Mouse (Mus musculus): ENCODE measurements around the gene Ccdc107. TPM values are rescaled to one million over a fixed set of nuclear protein-coding genes. Genes with fewer than 3 reads are reported as not detected.

Gene Ccdc107
- total RNA-seq, 2 experiments from 2014 or later = 46.3 to 47.9 TPM

DNA sequence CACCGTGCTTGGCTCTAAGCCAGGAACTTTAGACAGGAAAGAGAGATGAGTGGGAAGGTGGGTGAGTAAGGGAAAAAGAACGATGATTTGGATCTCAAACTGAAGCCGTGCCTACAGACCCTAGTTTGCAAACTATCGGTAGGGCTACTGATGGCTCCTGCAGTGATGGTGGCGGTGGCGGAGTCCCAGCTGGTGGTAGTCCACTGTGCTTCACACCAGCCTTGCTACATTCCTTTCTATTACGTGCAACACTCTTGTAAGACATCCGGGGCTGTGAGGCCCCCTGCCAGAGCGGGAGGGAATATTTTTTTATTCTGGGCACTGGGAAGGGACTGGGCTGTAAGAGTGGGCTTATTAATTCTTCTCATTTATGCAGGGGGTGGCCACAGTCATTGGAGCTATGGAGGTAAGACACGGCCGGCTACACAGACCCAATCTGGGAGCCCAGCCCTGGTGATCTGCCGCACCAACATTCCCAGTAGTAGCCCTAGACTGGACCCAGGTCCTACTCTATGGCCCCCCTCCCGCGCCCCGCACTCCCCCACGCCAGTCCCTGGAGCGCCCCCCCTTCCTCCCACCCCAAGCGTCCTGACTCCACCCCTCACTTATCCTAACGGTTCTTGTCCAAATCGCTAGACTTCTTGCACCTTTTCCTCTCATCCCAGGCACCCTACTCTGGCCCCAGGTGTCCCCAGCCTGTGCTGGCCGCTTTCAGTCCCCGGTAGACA lies 15.4 kb downstream of the Ccdc107 start:
- ATAC-seq (replicated peaks; ENCODE audit: low FRiP score, low TSS enrichment, poor library complexity, severe bottlenecking) = peak; percentile 38; the same call in 1 of the 2 replicates

DNA sequence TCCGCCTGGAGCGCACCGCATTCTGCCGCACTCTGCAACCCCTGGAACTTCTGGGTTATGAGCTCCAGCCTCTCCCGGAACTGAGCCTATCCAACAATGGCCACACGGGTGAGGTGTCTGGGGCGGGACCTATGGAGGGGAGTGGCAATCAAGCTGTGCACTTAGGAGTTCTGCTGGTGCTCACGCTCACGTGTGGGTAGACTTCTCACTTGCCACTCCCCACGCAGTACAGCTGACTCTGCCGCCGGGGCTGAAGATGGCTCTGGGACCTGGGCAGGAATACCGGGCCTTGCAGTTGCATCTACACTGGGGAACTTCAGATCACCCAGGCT lies 15.9 kb downstream of the Ccdc107 start:
- peak; percentile 95 for ATAC-seq (replicated peaks; ENCODE audit: low FRiP score, low TSS enrichment, poor library complexity, severe bottlenecking)

DNA sequence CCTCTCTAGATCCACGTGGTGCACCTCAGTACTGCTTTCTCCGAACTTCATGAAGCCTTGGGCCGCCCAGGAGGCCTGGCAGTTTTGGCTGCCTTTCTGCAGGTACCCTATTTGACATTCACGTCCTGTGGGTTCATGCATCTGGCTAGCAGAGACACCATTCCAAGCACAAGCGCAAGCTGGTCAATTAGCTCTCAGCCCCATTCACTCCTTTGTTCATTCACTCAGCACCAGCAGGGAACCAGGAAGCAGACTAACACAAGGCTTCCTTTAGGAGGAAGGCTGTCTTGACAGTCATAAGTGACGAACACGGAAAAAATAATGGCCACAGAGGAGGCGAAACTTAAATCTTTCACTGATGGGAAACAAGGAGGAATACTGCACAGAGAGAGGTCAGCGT lies 16.4 kb downstream of the Ccdc107 start:
- ATAC-seq (replicated peaks; ENCODE audit: low FRiP score, low TSS enrichment, poor library complexity, severe bottlenecking) = no peak

DNA sequence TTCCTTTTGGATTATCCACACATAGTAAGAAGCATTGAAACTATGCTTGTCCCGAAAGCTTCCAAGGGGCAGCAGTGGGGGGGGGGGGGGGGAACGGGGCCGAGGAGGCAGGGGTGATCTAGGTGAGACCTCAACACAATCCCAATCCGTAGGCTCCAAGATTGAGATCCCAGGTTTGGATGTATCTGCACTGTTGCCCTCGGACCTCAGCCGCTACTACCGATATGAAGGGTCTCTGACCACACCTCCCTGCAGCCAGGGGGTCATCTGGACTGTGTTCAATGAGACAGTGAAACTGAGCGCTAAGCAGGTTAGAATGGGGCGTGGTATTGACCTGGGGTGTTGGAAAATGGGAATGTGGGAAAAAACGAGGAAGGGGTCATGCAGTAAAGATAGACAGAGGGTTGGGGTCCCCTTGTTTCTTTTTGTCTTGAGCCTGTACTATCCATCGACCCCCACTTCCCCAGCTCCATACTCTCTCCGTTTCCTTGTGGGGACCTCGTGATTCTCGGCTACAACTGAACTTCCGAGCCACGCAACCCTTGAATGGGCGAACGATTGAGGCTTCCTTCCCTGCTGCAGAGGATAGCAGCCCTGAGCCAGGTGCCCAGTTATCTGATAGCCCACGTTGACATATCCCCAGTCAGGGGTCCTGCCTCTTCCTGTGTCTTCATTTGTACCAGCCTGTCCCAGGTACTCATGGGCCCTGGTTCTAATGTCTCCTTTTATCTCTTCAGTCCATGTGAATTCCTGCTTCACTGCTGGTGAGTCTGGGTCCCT lies 19.2 kb downstream of the Ccdc107 start:
- no peak for ATAC-seq (replicated peaks; ENCODE audit: low FRiP score, low TSS enrichment, poor library complexity, severe bottlenecking)

DNA sequence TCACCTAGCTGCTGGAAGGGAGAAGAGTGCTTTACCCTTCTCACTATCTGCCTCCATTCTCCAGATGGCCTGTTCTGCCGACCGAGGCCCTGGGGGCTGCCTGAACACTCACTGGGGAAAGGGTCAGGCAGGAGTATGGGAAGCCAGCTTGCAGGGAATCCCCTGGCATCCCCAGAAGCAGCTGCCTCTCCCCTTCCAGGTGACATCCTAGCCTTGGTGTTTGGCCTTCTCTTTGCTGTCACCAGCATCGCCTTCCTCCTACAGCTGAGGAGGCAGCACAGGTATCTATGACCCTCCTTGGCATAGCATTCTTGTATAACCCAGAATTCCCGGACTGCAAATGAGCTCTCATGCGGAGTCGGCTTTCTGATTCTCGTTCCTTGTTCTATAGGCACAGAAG lies 20.0 kb downstream of the Ccdc107 start:
- ATAC-seq (replicated peaks; ENCODE audit: low FRiP score, low TSS enrichment, poor library complexity, severe bottlenecking) = no peak

DNA sequence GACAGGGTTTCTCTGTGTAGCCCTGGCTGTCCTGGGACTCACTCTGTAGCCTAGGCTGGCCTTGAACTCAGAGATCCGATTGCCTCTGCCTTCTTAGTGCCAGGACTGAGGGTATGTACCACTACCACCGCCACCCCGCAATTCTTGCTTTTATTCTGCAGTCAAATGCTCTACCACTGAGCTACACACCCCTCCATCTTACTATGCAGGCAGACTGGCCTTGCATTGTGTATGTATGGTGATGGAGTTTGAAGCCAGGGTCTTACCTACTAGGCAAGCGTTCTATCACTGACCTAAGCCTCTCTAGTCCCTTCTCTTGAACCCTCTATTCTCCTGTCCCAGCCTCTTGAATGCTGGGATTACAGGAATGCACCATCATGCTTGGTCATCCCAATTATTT lies 20.6 kb downstream of the Ccdc107 start:
- no peak for ATAC-seq (replicated peaks; ENCODE audit: low FRiP score, low TSS enrichment, poor library complexity, severe bottlenecking)

DNA sequence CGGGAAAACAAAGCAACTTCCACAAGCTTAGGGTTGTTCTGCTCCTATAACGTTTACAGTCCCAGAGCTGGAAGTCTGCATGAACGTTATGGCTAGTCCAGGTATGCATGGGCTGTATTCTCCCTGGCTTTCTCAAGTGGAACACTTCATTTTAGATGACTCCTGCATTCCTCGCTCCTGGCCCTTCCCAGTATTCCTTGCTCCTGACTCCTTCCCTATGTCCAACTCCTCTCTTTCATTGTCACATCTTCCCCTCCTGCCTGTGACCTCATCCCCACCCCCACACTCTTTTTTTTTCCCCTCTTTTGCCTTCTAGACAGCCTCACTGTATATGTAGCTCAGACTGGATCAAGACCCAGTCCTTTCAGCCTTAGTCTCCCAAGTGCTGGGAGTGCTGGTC lies 21.1 kb downstream of the Ccdc107 start:
- no peak for ATAC-seq (replicated peaks; ENCODE audit: low FRiP score, low TSS enrichment, poor library complexity, severe bottlenecking)

DNA sequence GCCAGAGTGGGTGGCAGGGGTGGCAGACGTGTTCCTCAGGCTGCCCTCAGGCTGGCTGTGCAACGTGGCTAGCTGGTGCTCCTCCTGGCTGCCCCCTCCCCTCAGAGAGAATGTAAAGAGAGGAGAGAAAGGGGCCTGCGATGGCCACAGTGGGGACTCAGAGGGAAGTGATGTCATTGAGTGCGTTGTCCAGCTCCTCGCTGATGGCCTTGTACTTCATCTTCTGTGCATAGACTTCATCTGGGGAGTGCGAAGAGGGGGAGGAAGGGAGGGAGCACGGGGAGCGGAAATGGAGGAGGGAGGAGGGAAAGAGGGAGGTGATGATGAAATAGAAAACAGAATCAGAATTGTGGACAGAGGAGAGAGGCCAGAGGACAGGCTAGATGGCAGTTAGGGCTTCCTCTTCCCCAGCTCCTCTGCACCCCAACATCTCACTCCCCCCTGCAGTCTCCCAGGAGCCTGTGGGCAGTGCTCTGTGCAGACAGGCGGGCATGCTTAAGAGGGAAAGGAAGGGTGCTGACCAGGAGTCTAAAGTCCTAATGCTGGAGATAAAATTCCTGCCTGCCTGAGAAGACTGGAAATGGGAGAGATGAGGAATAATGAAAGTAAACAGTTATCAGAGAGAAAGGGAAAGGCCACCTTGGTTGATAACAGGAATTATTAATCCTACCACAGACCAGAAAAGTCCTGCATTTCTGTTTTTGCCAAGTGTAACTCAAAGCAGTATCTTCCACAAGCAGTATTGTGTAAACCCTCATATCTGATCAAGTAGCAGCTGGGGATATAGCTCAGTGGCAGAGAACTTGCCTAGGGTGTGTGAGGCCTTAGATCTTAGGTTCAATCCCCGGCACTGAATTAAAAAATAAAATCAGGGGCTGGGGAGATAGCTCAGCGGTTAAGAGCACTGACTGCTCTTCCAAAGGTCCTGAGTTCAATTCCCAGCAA lies 23.3 kb downstream of the Ccdc107 start:
- ATAC-seq (replicated peaks; ENCODE audit: low FRiP score, low TSS enrichment, poor library complexity, severe bottlenecking) = peak; percentile 28; the same call in 1 of the 2 replicates

DNA sequence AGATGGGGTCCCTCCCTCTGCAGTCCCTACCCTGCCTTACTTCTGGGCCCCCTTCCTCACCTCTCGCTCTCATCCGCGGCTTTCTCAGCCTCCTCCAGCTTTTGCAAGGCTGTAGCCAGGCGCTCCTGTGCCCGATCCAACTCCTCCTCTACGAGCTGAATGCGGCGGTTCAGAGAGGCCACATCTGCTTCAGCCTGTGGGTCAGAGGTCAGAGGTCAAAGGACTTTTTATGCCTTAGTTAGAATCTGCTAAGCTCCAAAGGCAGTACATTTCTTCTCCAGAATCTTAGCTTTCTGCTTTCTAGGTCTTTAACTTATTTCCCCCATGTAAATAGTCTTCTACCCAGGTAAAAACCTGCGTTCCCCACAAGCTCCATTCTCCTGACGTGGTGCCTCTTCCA lies 26.9 kb downstream of the Ccdc107 start:
- ATAC-seq (replicated peaks; ENCODE audit: low FRiP score, low TSS enrichment, poor library complexity, severe bottlenecking) = no peak

DNA sequence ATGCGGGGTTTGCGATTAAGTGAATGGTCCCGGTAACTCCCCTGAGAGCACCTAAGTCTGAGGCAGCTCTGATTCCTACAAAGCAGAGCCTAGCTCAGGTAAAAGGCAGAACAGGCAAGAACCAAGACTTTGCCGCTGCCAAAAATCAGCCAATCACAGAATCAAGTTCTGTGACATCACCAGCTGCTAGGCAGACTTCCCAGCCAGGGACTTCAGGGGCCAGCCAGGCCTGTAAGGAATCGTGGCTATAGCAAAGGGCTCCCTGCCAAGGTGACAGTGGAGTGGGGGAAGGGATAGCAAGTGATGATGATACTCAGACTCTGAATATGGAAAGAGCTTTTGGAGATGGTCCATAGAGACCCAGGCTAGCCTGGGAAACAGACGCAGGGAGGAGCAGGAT lies 27.3 kb downstream of the Ccdc107 start:
- ATAC-seq (replicated peaks; ENCODE audit: low FRiP score, low TSS enrichment, poor library complexity, severe bottlenecking) = peak; percentile 46

DNA sequence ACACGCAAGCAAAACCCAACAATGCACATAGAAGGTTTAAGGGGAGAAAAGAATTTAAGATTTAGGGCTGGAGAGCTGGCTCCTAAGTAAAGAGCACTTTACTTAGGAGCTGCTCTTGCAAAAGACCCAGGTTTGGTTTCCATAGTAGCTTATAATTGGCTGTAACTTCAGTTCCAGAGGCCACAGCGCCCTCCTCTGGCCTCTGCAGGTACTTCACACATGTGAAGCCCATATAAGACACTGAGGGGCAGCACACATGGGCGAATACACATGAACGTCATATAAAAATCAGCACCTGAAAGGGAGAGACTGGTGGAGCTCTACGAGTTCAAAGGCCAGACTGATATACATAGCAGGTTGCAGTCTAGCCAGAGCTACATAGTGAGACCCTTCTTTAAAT lies 35.2 kb downstream of the Ccdc107 start:
- no peak for ATAC-seq (replicated peaks; ENCODE audit: low FRiP score, low TSS enrichment, poor library complexity, severe bottlenecking)

DNA sequence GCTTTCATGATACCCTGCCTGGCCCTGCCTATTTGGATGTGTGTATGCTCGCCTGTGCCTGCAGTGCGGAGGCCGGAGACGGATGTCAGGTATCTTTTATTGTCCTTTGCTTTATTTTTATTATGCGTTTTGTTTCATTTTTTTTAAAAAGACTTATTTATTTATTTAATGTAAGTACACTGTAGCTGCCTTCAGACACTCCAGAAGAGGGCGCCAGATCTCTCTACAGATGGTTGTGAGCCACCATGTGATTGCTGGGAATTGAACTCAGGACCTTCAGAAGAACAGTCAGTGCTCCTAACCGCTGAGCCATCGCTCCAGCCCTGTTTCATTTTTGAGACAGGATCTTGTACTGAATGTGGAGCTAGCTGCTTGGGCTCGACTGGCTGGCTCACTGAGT lies 35.8 kb downstream of the Ccdc107 start:
- ATAC-seq (replicated peaks; ENCODE audit: low FRiP score, low TSS enrichment, poor library complexity, severe bottlenecking) = no peak

DNA sequence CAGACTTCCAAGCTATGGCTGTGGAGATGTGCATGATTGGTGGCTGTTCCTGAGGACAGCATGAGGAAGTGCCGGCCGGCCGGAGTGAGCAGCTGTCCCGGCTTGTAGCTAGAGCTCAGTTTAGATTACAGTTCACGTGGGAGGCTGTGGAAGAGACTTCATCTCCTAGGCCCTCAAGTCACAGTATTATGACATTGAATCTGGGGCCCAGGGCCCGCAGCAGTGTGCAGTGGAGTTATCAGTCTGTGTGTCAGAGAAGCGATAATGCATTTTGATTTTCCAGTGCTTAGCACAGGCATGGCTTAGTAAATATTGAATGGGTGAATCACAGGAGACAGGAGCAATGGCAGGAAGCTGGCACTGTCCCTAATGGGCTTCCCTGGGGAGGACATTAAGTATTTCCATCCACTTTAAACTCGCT lies 37.4 kb downstream of the Ccdc107 start:
- no peak for ATAC-seq (replicated peaks; ENCODE audit: low FRiP score, low TSS enrichment, poor library complexity, severe bottlenecking)

DNA sequence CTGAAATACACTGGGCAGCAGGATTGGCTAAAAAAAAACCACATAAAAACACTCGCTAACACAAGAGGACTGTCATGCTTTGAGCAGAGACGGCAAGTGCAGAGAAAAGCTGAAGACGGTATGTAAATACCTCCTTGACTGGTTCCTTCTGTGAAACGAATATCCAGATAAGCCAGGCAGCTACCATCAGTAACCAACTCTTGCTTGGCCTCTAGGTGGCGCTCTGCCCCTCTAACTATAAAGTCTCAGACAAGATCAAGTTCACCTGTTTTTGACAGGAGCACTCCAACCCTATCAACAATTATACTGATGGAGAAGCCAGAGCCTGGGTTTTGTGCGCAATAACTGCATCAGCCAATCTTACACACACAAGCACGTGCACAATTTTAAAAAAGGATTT lies 37.9 kb downstream of the Ccdc107 start:
- peak; percentile 70 for ATAC-seq (replicated peaks; ENCODE audit: low FRiP score, low TSS enrichment, poor library complexity, severe bottlenecking)

DNA sequence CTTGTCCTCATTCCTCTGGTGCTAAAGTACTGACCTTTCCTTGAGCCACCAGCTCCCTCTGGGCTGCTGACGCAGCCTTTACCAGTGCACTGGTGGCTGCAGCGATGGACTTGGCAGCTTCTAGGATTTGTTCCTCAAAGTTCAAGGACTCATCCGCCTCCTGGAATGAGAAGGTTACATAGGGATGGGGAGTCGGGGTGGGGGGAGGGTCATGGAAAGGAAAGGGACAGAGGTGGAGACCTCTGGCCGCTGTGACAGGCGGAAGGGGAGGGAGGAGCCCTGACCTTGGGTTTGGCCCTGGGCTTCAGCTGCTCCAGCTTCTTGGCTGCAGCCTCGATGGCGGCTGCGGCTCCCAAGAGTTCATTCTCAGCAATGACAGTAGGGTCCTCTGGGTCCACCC lies 40.6 kb downstream of the Ccdc107 start:
- no peak for ATAC-seq (replicated peaks; ENCODE audit: low FRiP score, low TSS enrichment, poor library complexity, severe bottlenecking)

DNA sequence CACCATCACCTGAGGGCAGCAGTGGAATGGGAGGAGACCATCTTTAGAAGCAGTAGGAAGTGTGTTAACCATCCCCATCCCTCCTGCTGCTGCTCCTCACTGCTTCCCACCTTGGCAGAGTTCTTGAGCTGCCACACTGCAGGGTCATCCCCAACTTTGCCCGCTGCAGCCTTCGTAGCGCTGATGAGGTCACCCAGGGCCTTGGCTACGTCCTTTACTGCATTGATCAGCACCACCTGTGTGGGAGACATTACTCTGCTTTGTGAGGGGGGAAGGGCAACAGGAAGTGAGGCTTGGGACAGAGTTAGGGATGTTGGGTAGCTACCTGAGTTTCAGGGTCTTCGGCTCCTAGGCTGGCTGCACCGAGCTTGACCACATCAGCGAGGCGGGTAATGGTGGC lies 42.9 kb downstream of the Ccdc107 start:
- no peak for ATAC-seq (replicated peaks; ENCODE audit: low FRiP score, low TSS enrichment, poor library complexity, severe bottlenecking)

DNA sequence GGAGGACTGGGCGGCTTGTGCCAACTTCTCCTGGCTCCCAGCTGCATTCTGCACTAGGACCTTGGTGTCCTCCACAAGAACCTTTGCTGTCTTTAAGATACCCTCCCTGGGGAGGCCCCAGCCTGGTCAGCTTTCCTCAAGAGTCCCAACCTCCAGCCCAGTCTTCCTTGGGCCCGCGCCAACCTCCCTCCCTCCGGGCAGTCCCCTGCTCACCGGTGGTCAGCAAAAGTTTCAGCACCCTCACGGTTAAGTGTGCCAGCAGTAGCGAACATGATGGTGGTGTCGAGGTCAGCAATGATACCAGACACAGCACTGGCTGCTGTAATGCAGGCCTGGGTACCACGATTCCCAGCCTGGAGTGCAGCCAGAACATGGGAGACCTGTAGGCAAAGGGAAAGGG lies 43.3 kb downstream of the Ccdc107 start:
- no peak for ATAC-seq (replicated peaks; ENCODE audit: low FRiP score, low TSS enrichment, poor library complexity, severe bottlenecking)

DNA sequence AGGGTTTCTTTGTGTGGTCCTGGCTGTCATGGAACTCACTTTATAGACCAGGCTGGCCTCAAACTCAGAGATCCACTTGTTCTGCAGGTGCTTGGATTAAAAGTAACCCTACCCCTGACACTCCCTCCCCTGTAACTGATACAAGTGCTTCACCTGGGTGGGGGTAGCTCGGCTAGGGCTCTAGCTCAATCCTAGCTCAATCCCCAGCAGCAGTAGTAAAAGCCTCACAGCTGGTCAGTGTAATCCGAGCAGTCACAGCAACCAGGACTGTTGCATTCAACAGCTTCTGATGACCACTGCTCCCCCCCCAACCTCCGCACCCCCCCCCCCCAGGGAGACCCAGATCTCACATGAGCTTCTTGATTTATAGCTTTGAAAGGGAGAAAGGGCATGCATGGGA lies 49.3 kb downstream of the Ccdc107 start:
- ATAC-seq (replicated peaks; ENCODE audit: low FRiP score, low TSS enrichment, poor library complexity, severe bottlenecking) = no peak

Measured in megakaryocyte-erythroid progenitor cell, adult 5-6 weeks (primary cell).